Mouse (Mus musculus): ENCODE measurements around the gene Lin7a. TPM values are rescaled to one million over a fixed set of nuclear protein-coding genes. Genes with fewer than 3 reads are reported as not detected.

Gene Lin7a
- polyA plus RNA-seq, 1 experiment from 2014 or later: 3.4 TPM

DNA sequence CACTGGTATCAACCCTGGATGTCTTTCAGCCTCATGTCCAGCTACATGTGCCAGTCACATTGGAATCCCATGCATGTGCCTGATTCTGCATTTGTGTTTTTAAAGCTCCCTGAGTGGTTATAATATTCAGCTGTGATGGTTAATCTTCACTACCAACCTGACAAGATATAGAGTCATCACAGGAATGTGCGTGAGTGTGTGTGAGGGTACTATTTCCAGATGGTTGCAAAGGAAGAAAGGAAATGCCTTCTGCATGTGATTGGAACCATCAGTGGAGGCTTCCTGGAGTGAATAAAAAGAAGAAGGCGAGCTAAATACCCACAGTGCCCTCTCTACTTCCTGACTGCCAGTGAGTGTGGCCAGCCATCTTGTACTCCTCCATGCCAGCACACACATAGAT lies 48.2 kb downstream of the Lin7a start:
- Histone ChIP-seq H3K9ac (ENCODE audit: low read length) (no peak overlapping the region), H3K27ac (ENCODE audit: low read length) (no peak overlapping the region), H3K4me1 (ENCODE audit: control insufficient read depth, insufficient read depth, low read length) (no peaks in the 10 kb centered on the region), H3K4me2 (ENCODE audit: low read depth, low read length) (no peak overlapping the region), H3K27me3 (ENCODE audit: control insufficient read depth, insufficient read depth, low read length) (no peaks in the 10 kb centered on the region), H3K4me3 (replicated peaks; ENCODE audit: low read length) (no peak overlapping the region), H3K9me3 (replicated peaks; ENCODE audit: control insufficient read depth, low read length) (no peaks in the 10 kb centered on the region), H3K36me3 (ENCODE audit: control insufficient read depth, insufficient read depth, low read length) (no peaks in the 10 kb centered on the region)
- no peak for ATAC-seq (ENCODE audit: insufficient read depth, low FRiP score)
- WGBS: 90% methylated on average over 2 of the region's 2 CpGs

GRCm38 (mm10) chr10:107323865-107324264 lies 52.4 kb downstream of the Lin7a start:
- no peak overlapping the region for H3K9ac ChIP-seq (ENCODE audit: low read length)
- WGBS: 91% methylated on average over 7 of the region's 7 CpGs

GRCm38 (mm10) chr10:107325558-107325957 lies 54.1 kb downstream of the Lin7a start:
- Histone ChIP-seq H3K36me3 (ENCODE audit: control insufficient read depth, insufficient read depth, low read length) (no peaks in the 10 kb centered on the region), H3K9me3 (replicated peaks; ENCODE audit: control insufficient read depth, low read length) (no peaks in the 10 kb centered on the region), H3K4me1 (ENCODE audit: control insufficient read depth, insufficient read depth, low read length) (no peaks in the 10 kb centered on the region), H3K27ac (ENCODE audit: low read length) (no peak overlapping the region), H3K9ac (ENCODE audit: low read length) (no peak overlapping the region), H3K4me2 (ENCODE audit: low read depth, low read length) (no peak overlapping the region), H3K27me3 (ENCODE audit: control insufficient read depth, insufficient read depth, low read length) (no peaks in the 10 kb centered on the region), H3K4me3 (replicated peaks; ENCODE audit: low read length) (no peak overlapping the region)
- no peak for ATAC-seq (ENCODE audit: insufficient read depth, low FRiP score)
- WGBS: 86% methylated on average over 5 of the region's 5 CpGs

More at GRCm38 (mm10) chr10:107323865-107324264, 52.4 kb downstream of the Lin7a start:
- H3K36me3 ChIP-seq (ENCODE audit: control insufficient read depth, insufficient read depth, low read length): no peaks in the 10 kb centered on the region
- H3K9me3 ChIP-seq (replicated peaks; ENCODE audit: control insufficient read depth, low read length): no peaks in the 10 kb centered on the region
- H3K27me3 ChIP-seq (ENCODE audit: control insufficient read depth, insufficient read depth, low read length): no peaks in the 10 kb centered on the region
- H3K4me2 ChIP-seq (ENCODE audit: low read depth, low read length): no peak overlapping the region
- H3K27ac ChIP-seq (ENCODE audit: low read length): no peak overlapping the region
- H3K4me1 ChIP-seq (ENCODE audit: control insufficient read depth, insufficient read depth, low read length): no peaks in the 10 kb centered on the region
- ATAC-seq (ENCODE audit: insufficient read depth, low FRiP score): no peak
- no peak overlapping the region for H3K4me3 ChIP-seq (replicated peaks; ENCODE audit: low read length)

DNA sequence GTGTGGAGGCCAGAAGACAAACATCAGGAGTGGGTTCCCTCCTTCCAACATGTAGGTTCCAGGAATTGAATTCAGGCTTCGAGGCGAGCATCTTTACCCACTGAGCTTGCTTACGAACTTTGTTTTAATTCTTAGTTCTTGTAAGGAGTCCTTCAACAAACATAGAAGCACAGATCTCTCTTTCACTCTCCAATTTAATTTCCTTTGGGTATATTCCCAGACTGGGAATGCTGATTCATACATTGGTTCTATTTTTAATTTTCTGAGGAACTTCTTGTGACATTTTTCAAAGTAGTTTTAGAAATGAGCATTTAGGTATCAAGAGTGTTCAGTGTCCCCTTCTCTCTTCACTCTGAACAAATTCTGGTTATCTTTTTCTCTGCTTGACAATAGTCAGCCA lies 68.0 kb downstream of the Lin7a start:
- H3K27ac ChIP-seq (ENCODE audit: low read length): no peak overlapping the region
- H3K9me3 ChIP-seq (replicated peaks; ENCODE audit: control insufficient read depth, low read length): no peaks in the 10 kb centered on the region
- no peaks in the 10 kb centered on the region for H3K36me3 ChIP-seq (ENCODE audit: control insufficient read depth, insufficient read depth, low read length)
- H3K4me3 ChIP-seq (replicated peaks; ENCODE audit: low read length): no peak overlapping the region
- H3K4me2 ChIP-seq (ENCODE audit: low read depth, low read length): no peak overlapping the region
- ATAC-seq (ENCODE audit: insufficient read depth, low FRiP score): no peak
- WGBS: 89% methylated on average over 3 of the region's 3 CpGs
- no peak overlapping the region for H3K9ac ChIP-seq (ENCODE audit: low read length)
- H3K4me1 ChIP-seq (ENCODE audit: control insufficient read depth, insufficient read depth, low read length): no peaks in the 10 kb centered on the region
- H3K27me3 ChIP-seq (ENCODE audit: control insufficient read depth, insufficient read depth, low read length): no peaks in the 10 kb centered on the region

- WGBS: 84% methylated on average over 4 of the region's 4 CpGs
- Histone ChIP-seq H3K9ac (ENCODE audit: low read length) (no peak overlapping the region), H3K27ac (ENCODE audit: low read length) (no peak overlapping the region), H3K27me3 (ENCODE audit: control insufficient read depth, insufficient read depth, low read length) (no peaks in the 10 kb centered on the region), H3K4me3 (replicated peaks; ENCODE audit: low read length) (no peak overlapping the region), H3K4me1 (ENCODE audit: control insufficient read depth, insufficient read depth, low read length) (no peaks in the 10 kb centered on the region), H3K4me2 (ENCODE audit: low read depth, low read length) (no peak overlapping the region), H3K36me3 (ENCODE audit: control insufficient read depth, insufficient read depth, low read length) (no peaks in the 10 kb centered on the region), H3K9me3 (replicated peaks; ENCODE audit: control insufficient read depth, low read length) (no peaks in the 10 kb centered on the region)
- ATAC-seq (ENCODE audit: insufficient read depth, low FRiP score): no peak
Measured at GRCm38 (mm10) chr10:107341151-107341550, 69.7 kb downstream of the Lin7a start.

- ATAC-seq (ENCODE audit: insufficient read depth, low FRiP score): no peak
- Histone ChIP-seq H3K9me3 (replicated peaks; ENCODE audit: control insufficient read depth, low read length) (no peaks in the 10 kb centered on the region), H3K4me1 (ENCODE audit: control insufficient read depth, insufficient read depth, low read length) (no peaks in the 10 kb centered on the region), H3K4me3 (replicated peaks; ENCODE audit: low read length) (no peak overlapping the region), H3K27me3 (ENCODE audit: control insufficient read depth, insufficient read depth, low read length) (no peaks in the 10 kb centered on the region), H3K36me3 (ENCODE audit: control insufficient read depth, insufficient read depth, low read length) (no peaks in the 10 kb centered on the region), H3K9ac (ENCODE audit: low read length) (no peak overlapping the region), H3K4me2 (ENCODE audit: low read depth, low read length) (no peak overlapping the region), H3K27ac (ENCODE audit: low read length) (no peak overlapping the region)
- WGBS: 30% methylated on average over 3 of the region's 3 CpGs
Measured at GRCm38 (mm10) chr10:107344200-107344599, 72.7 kb downstream of the Lin7a start.

DNA sequence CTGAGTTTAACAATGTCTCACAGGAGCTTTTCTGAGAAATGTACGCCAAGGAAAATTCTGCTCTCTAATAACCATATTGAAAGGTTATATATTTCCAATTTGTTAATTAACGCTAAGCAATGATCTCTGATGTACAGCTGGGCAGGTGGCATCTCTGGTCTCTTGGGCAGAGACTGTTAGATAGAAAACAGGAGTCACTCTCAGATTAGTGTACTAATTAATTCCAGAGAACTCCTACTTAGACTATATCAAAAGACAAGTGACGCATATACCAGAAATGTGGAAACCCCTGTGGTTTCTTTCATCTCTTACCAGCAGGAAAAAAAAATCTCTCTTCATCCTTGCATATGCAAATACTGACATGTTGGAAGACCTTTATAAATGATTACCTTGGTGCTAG lies 76.4 kb downstream of the Lin7a start:
- Histone ChIP-seq H3K4me2 (ENCODE audit: low read depth, low read length) (no peak overlapping the region), H3K36me3 (ENCODE audit: control insufficient read depth, insufficient read depth, low read length) (no peaks in the 10 kb centered on the region), H3K27me3 (ENCODE audit: control insufficient read depth, insufficient read depth, low read length) (no peaks in the 10 kb centered on the region), H3K4me3 (replicated peaks; ENCODE audit: low read length) (no peak overlapping the region), H3K9me3 (replicated peaks; ENCODE audit: control insufficient read depth, low read length) (no peaks in the 10 kb centered on the region), H3K4me1 (ENCODE audit: control insufficient read depth, insufficient read depth, low read length) (no peaks in the 10 kb centered on the region), H3K27ac (ENCODE audit: low read length) (no peak overlapping the region), H3K9ac (ENCODE audit: low read length) (no peak overlapping the region)
- no peak for ATAC-seq (ENCODE audit: insufficient read depth, low FRiP score)
- 78% methylated on average over 3 of the region's 3 CpGs for WGBS

- Histone ChIP-seq H3K27ac (ENCODE audit: low read length) (no peak overlapping the region), H3K4me2 (ENCODE audit: low read depth, low read length) (no peak overlapping the region), H3K36me3 (ENCODE audit: control insufficient read depth, insufficient read depth, low read length) (no peaks in the 10 kb centered on the region), H3K9ac (ENCODE audit: low read length) (no peak overlapping the region), H3K4me1 (ENCODE audit: control insufficient read depth, insufficient read depth, low read length) (no peaks in the 10 kb centered on the region), H3K9me3 (replicated peaks; ENCODE audit: control insufficient read depth, low read length) (no peaks in the 10 kb centered on the region), H3K27me3 (ENCODE audit: control insufficient read depth, insufficient read depth, low read length) (no peaks in the 10 kb centered on the region), H3K4me3 (replicated peaks; ENCODE audit: low read length) (no peak overlapping the region)
- ATAC-seq (ENCODE audit: insufficient read depth, low FRiP score): no peak
- WGBS: 75% methylated on average over 6 of the region's 6 CpGs
Measured at GRCm38 (mm10) chr10:107351696-107352485, 80.4 kb downstream of the Lin7a start.

- H3K9me3 ChIP-seq (replicated peaks; ENCODE audit: control insufficient read depth, low read length): no peaks in the 10 kb centered on the region
- ATAC-seq (ENCODE audit: insufficient read depth, low FRiP score): no peak
- H3K27ac ChIP-seq (ENCODE audit: low read length): no peak overlapping the region
- 71% methylated on average over 3 of the region's 3 CpGs for WGBS
- H3K4me1 ChIP-seq (ENCODE audit: control insufficient read depth, insufficient read depth, low read length): no peaks in the 10 kb centered on the region
- H3K36me3 ChIP-seq (ENCODE audit: control insufficient read depth, insufficient read depth, low read length): no peaks in the 10 kb centered on the region
- H3K4me2 ChIP-seq (ENCODE audit: low read depth, low read length): no peak overlapping the region
- H3K4me3 ChIP-seq (replicated peaks; ENCODE audit: low read length): no peak overlapping the region
- no peaks in the 10 kb centered on the region for H3K27me3 ChIP-seq (ENCODE audit: control insufficient read depth, insufficient read depth, low read length)
- no peak overlapping the region for H3K9ac ChIP-seq (ENCODE audit: low read length)
Measured at GRCm38 (mm10) chr10:107353483-107353882, 82.0 kb downstream of the Lin7a start.
